Mouse (Mus musculus) liver, embryonic 14.5 days (tissue): ENCODE results near the gene Cntnap4.

Source experiments
- CTCF ChIP-seq: IDR thresholded peaks from 2 replicates; pipeline ENCODE4 v1.5.1; 2016; ENCODE audit warnings: antibody characterized with exemption, low read depth, control low read depth
- EP300 ChIP-seq: IDR thresholded peaks from 2 replicates; pipeline ENCODE4 v1.6.1; 2016; ENCODE audit warnings: antibody characterized with exemption, low read depth

- TF ChIP-seq EP300 (no peak), CTCF (no peak)
Observed at GRCm38 (mm10) chr8:112909527-112909926, 339.7 kb downstream of the Cntnap4 start.
